ENCODE assay signal across 10 mouse cellular contexts in genomic region chr19:29905896-29906295, GRCm38 (mm10). TPM values are rescaled to one million over a fixed set of nuclear protein-coding genes. Genes with fewer than 3 reads are reported as not detected.
"Had no signal": no experiment of that assay in that cellular context is flagged by ENCODE, and none has a peak within 500 bp of the region (broad histone marks: within the 10 kb centered on the region; RNA-seq: fewer than 3 reads in every experiment).

No protein-coding gene starts in this region.

- DNase-seq: lung, adult 2 months; lung, postnatal 4 days; midbrain, embryonic 14.5 days; right cerebral cortex, postnatal 14 days; thymus, adult 2 months; thymus, postnatal 25 days; thymus, postnatal 4 days had no signal

RNA-seq across cellular contexts. Expression of gene Il33, which starts 19.0 kb away (rescaled TPM):
- total RNA-seq: megakaryocyte, adult 5-6 weeks; megakaryocyte-erythroid progenitor cell, adult 5-6 weeks; neutrophil, adult 5-6 weeks had no signal
